Mouse (Mus musculus): ENCODE measurements around the gene Arl4d.
"Not testable (repeated sequence)": the region's sequence is repeated elsewhere in the genome, so short reads cannot be mapped to it uniquely, and the experiment has no call there.

The Arl4d gene

GRCm38 (mm10) chr11:101646283-101646794 lies 19.0 kb upstream of the Arl4d start:
- not testable (repeated sequence) for DNase-seq (ENCODE audit: low spot score)

DNA sequence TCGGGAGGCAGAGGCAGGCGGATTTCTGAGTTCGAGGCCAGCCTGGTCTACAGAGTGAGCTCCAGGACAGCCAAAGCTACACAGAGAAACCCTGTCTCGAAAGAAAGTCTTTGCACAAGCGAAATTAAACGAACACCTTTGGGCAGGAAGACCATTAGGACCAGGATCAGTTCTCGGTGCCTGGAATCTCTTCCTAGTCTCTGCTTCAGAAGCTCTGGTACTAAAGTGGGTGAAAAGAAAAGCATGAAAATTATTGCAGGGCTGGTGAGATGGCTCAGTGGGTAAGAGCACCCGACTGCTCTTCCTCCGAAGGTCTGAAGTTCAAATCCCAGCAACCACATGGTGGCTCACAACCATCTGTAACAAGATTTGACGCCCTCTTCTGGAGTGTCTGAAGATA lies 18.2 kb upstream of the Arl4d start:
- DNase-seq (ENCODE audit: low spot score): not testable (repeated sequence)

DNA sequence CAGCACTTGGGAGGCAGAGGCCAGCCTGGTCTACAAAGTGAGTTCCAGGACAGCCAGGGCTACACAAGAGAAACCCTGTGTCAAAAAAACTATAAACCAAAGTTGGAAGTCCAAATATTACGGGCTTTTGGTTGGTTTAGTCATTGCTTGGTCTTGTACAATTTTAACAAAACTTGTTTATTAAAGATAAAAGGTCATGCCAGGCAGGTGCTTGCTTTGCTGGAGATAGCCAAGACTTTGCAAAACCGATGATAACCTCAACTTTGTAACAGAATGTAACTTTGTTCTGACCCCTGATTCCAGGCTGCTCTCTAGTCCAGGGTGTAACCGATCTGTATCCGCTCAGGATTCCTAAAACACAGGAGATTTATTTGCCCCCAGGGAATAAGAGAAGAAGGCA lies 9.0 kb upstream of the Arl4d start:
- no peak for DNase-seq (ENCODE audit: low spot score)

- no peak for DNase-seq (ENCODE audit: low spot score)
Measured at GRCm38 (mm10) chr11:101657528-101657885, 7.8 kb upstream of the Arl4d start.

DNA sequence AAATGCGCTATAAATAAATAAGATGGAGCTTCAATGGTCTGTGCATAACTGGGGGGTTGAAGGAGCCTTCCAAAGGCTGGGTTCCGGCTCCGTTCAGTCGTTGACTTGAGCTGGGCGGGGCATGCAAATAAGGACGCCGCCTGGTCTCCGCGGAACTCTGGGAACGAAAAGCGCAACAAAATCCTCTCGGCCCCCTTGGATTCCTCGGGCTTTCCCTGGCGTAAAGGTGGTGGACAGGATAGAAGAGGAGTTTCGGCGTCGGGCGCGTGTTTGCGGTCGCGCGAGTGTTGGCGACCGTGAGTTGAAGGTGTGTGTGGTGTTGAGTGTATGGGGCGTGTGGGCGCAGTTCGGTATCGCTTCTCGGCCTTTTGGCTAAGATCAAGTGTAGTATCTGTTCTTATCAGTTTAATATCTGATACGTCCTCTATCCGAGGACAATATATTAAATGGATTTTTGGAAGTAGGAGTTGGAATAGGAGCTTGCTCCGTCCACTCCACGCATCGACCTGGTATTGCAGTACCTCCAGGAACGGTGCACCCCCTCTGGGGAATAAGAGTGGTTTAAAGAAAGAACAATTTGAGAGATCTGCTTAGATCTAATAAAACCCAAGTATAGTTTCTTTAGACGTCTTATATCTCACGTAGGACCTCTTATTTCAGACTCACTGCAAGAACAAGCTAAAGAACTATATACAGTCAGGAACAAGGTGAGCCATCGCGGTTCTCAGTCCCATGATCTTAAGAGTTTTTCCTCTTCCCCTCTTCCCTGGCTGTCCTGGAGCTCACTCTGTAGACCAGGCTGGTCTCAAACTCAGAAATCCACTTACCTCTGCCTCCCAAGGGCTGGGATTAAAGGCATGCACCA lies 7.2 kb upstream of the Arl4d start:
- peak; percentile 68 for DNase-seq (ENCODE audit: low spot score)

GRCm38 (mm10) chr11:101658751-101659558 lies 6.4 kb upstream of the Arl4d start:
- DNase-seq (ENCODE audit: low spot score): no peak

GRCm38 (mm10) chr11:101661191-101661590 lies 4.2 kb upstream of the Arl4d start:
- DNase-seq (ENCODE audit: low spot score): no peak

GRCm38 (mm10) chr11:101661786-101662185 lies 3.6 kb upstream of the Arl4d start:
- DNase-seq (ENCODE audit: low spot score): no peak

- DNase-seq (ENCODE audit: low spot score): no peak
Measured at GRCm38 (mm10) chr11:101663229-101664027, 1.9 kb upstream of the Arl4d start.

DNA sequence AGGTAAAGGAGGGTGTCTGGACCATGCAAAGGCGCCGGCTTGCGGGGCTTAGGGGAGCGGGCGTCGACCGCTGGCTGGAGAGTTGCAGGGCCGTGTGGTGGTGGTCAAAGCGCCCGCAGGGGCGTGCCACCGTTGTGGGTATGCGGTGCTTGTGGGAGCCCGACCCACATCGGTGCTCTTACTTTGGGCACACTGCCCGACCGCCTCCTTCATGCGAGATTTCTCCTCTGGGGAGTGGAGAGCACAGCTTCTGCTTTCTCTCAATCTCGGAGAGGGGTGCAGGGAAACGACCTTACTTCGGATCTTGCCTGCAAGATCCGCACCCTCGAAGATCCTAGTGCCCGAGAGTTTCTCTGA lies 273 bp downstream of the Arl4d start:
- no peak for DNase-seq (ENCODE audit: low spot score)

GRCm38 (mm10) chr11:101666626-101667345 lies 1.4 kb downstream of the Arl4d start:
- DNase-seq (ENCODE audit: low spot score): no peak

GRCm38 (mm10) chr11:101667871-101668532 lies 2.7 kb downstream of the Arl4d start:
- no peak for DNase-seq (ENCODE audit: low spot score)

GRCm38 (mm10) chr11:101668546-101669261 lies 3.4 kb downstream of the Arl4d start:
- DNase-seq (ENCODE audit: low spot score): no peak

GRCm38 (mm10) chr11:101670334-101670733 lies 5.0 kb downstream of the Arl4d start:
- no peak for DNase-seq (ENCODE audit: low spot score)

- no peak for DNase-seq (ENCODE audit: low spot score)
Measured at GRCm38 (mm10) chr11:101671255-101671654, 5.9 kb downstream of the Arl4d start.

DNA sequence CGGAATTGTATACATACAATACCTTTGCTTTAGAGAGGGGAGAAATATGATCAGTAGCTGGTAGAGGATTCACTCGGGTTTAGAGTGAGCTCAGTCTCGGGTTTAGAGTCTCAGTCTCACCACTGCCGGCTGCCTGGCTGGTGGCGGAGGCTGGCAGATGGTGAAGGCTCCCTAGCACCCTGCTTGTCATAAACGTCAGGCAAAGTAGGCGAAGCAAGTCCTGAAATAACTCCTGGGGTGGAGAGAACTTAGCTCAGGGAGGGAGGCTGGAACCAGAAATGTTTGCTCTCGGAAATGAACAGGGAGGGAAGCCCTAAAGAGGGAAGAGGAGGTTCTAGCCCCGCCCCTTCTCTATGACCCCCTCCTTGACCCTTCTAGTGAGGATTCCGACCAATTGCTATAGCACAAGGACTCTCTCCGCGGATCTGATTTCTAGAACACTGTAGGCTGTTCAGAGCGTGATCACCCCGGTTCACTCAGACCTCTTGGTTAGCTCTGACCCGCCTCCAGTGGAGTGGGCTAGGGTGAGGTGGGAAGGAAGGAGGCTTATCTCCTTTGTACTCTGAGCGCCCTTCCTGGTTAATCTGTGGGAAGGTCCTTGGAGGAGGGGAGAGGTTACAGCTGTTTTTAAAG lies 7.8 kb downstream of the Arl4d start:
- DNase-seq (ENCODE audit: low spot score): peak; percentile 37

GRCm38 (mm10) chr11:101674106-101674505 lies 8.8 kb downstream of the Arl4d start:
- no peak for DNase-seq (ENCODE audit: low spot score)

GRCm38 (mm10) chr11:101675349-101675748 lies 10.0 kb downstream of the Arl4d start:
- no peak for DNase-seq (ENCODE audit: low spot score)

GRCm38 (mm10) chr11:101677655-101678054 lies 12.3 kb downstream of the Arl4d start:
- DNase-seq (ENCODE audit: low spot score): no peak

GRCm38 (mm10) chr11:101678770-101679169 lies 13.4 kb downstream of the Arl4d start:
- DNase-seq (ENCODE audit: low spot score): no peak

Data from ovary, adult 18-20 months (tissue).